Mouse (Mus musculus): Measurements from ENCODE around the gene Slit1. TPM values are rescaled to one million over a fixed set of nuclear protein-coding genes. Genes with fewer than 3 reads are reported as not detected.

The Slit1 gene
- polyA plus RNA-seq, 1 experiment, result 0.34 TPM

DNA sequence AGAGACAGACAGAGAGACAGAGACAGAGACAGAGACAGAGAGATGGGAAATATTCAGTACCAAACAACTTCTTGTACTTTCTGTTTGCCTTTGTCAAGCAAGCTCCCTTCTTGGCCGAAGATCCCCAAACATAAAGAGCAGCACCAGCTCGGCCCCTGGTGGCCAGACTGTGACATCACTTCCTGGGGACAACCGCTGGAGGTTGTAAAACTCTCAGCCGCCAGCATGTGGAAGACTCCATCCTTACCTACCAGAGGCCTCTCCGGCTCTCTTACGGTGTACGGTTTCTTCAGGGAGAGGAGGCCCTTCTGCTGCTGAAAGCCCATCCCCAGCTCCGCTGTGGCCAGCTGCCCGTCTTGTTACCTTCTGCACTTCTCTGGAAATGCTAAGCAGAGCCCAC lies 18.1 kb upstream of the Slit1 start:
- Histone ChIP-seq H3K36me3 (replicated peaks; ENCODE audit: low read length) (peaks cover 35% of the 10 kb centered on the region), H3K9me3 (no peaks in the 10 kb centered on the region), H3K4me3 (replicated peaks) (no peak overlapping the region), H3K4me1 (peaks cover 16% of the 10 kb centered on the region), H3K27me3 (replicated peaks) (no peaks in the 10 kb centered on the region)
- TF ChIP-seq GATA1 (IDR thresholded peaks at IDR 0.05; ENCODE audit: borderline replicate concordance, low read length) (no peak), FLI1 (IDR thresholded peaks at IDR 0.05; ENCODE audit: low read length) (no peak)

DNA sequence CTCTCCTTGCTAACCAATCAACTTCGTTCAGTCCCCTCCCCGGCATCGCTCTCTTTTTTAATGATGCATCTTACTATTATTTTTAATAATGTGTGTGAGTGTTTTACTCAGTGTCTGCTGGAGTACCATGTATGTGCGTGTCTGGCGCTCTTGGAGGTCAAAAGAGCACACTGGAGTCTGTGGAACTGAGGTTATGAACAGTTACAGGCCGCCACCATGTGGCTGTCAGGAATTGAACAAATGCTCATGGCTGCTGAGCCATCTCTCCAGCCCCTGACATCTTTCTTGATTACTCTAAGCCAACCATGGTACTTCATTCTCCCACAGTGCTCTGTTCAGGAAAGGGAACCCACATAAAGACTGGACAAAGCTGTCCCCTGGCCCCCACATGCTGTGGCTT lies 16.3 kb upstream of the Slit1 start:
- Histone ChIP-seq H3K27me3 (replicated peaks) (peaks cover 16% of the 10 kb centered on the region), H3K4me1 (peaks cover 16% of the 10 kb centered on the region), H3K9me3 (no peaks in the 10 kb centered on the region), H3K4me3 (replicated peaks) (no peak overlapping the region), H3K36me3 (replicated peaks; ENCODE audit: low read length) (peaks cover 22% of the 10 kb centered on the region)
- TF ChIP-seq FLI1 (IDR thresholded peaks at IDR 0.05; ENCODE audit: low read length), result no peak
- no peak for TF ChIP-seq GATA1 (IDR thresholded peaks at IDR 0.05; ENCODE audit: borderline replicate concordance, low read length)

DNA sequence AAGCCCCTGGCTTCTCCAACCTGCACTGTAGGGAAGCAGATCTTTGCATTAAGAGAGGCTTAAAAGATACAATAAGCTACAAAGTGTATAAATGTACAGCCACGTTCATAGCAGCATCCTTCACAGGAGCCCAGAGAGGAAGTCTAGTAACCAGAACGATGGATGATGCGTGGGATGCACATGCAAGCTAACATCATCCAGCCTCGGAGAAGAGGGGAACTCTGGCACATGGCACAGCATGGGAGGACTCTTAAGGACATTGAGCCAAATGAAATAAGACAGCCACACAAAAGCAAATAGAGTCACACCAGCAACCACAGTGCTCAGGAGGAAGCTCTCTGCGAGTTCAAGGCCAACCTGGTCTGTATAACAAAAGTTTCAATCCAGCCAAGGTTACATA lies 15.8 kb upstream of the Slit1 start:
- Histone ChIP-seq H3K9me3 (no peaks in the 10 kb centered on the region), H3K4me1 (peaks cover 14% of the 10 kb centered on the region), H3K36me3 (replicated peaks; ENCODE audit: low read length) (peaks cover 17% of the 10 kb centered on the region), H3K27me3 (replicated peaks) (peaks cover 19% of the 10 kb centered on the region), H3K4me3 (replicated peaks) (no peak overlapping the region)
- TF ChIP-seq FLI1 (IDR thresholded peaks at IDR 0.05; ENCODE audit: low read length), result no peak
- TF ChIP-seq GATA1 (IDR thresholded peaks at IDR 0.05; ENCODE audit: borderline replicate concordance, low read length), result no peak

DNA sequence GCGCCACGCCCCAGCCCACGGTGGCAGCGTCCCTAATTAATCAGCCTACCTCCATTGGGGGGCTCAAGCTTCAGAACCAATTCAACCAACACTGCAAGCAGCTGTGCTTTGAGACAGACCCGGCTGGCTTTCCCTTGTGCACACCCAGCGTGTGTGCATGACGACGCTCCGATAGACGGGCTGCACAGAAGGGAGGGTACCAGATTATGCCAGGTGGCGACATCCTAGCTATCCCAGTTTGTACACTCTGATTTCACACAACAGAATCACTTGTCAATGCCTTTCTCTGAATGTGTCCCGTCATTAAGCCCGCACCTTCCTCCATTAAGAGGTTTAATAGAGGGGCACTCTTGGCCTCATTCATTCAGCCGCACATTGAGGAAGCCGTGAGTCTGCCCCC lies 11.3 kb upstream of the Slit1 start:
- Histone ChIP-seq H3K27me3 (replicated peaks) (peaks cover 55% of the 10 kb centered on the region), H3K4me1 (no peaks in the 10 kb centered on the region), H3K36me3 (replicated peaks; ENCODE audit: low read length) (peaks cover 2% of the 10 kb centered on the region), H3K9me3 (no peaks in the 10 kb centered on the region), H3K4me3 (replicated peaks) (no peak overlapping the region)
- TF ChIP-seq FLI1 (IDR thresholded peaks at IDR 0.05; ENCODE audit: low read length) (no peak), GATA1 (IDR thresholded peaks at IDR 0.05; ENCODE audit: borderline replicate concordance, low read length) (no peak)

DNA sequence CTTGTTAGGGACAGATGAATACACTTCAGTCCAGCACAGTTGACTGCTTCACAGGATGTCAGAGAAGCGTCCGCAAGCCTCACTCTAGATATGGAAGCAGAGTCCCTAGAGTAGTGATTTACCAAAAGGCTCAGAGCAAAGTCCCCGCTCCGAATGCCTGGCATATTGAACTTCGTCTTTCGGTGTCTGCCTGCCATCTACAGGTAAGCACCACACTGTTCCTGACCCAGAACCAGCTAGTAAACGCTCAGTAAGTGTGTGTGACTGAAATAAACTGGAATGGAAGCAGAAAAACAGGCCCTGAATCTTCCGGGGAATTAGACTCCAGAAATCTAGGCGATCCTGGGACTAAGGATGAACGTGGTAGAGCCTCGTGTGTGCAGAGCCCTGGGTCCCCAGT lies 8.4 kb upstream of the Slit1 start:
- Histone ChIP-seq H3K4me3 (replicated peaks) (no peak overlapping the region), H3K27me3 (replicated peaks) (peaks cover 74% of the 10 kb centered on the region), H3K4me1 (no peaks in the 10 kb centered on the region), H3K36me3 (replicated peaks; ENCODE audit: low read length) (no peaks in the 10 kb centered on the region), H3K9me3 (peaks cover 13% of the 10 kb centered on the region)
- TF ChIP-seq GATA1 (IDR thresholded peaks at IDR 0.05; ENCODE audit: borderline replicate concordance, low read length), result no peak
- TF ChIP-seq FLI1 (IDR thresholded peaks at IDR 0.05; ENCODE audit: low read length), result no peak

DNA sequence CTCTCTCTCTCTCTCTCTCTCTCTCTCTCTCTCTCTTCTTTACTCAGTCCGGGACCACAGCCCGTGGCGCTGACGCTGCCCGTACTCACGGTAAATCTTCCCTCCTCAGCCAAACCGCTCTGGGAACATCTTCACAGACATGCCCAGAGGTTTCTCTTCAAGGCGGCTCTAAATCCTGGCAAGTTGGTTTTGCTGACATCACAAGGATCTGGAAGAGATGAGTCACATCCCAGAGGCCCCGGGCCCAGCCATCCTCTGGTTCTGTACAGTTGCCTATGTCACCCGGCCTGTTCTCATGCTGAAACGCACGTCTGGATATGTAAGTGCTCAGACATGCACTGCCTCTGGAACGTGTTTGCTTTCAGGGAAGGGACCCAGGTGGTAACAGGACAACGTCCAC lies 4.0 kb upstream of the Slit1 start:
- H3K4me3 ChIP-seq (replicated peaks), result no peak overlapping the region
- H3K4me1 ChIP-seq, result peaks cover 8% of the 10 kb centered on the region
- no peaks in the 10 kb centered on the region for H3K36me3 ChIP-seq (replicated peaks; ENCODE audit: low read length)
- TF ChIP-seq GATA1 (IDR thresholded peaks at IDR 0.05; ENCODE audit: borderline replicate concordance, low read length) (no peak), FLI1 (IDR thresholded peaks at IDR 0.05; ENCODE audit: low read length) (no peak)
- H3K27me3 ChIP-seq (replicated peaks), result peaks cover 87% of the 10 kb centered on the region
- peaks cover 13% of the 10 kb centered on the region for H3K9me3 ChIP-seq

DNA sequence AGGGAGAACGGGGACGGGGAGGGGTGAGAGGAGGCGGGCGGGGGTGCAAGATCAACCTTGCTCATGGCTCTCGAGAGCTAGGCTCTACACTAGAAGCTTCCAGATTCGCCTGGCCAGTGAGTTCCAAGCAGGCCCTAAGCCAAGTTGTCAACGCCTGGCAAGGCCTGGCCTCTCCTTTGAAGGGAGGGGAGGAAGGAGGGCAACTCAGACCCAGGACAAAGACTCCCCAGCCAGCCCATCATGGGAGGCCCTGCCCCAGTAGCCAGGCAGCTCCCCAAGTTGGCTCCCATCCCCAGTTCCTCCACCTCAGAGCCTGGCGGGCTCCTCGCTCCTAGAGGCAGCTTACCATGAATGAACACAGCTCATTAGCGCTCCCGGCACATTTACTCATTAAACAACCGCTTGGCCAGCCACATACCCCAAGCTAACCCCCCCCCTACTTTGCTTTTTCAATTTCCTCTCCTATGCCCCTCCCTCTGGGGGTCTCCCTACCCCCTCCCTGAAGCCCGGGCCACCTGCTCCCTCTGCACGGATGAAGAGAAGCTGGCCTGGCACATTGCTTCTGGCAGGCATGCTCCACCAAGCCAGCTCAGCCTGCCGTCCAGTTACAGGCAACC lies 2.6 kb upstream of the Slit1 start:
- Histone ChIP-seq H3K9me3 (peaks cover 13% of the 10 kb centered on the region), H3K4me1 (peaks cover 8% of the 10 kb centered on the region), H3K36me3 (replicated peaks; ENCODE audit: low read length) (no peaks in the 10 kb centered on the region), H3K4me3 (replicated peaks) (no peak overlapping the region), H3K27me3 (replicated peaks) (peaks cover 88% of the 10 kb centered on the region)
- no peak for TF ChIP-seq FLI1 (IDR thresholded peaks at IDR 0.05; ENCODE audit: low read length)
- TF ChIP-seq GATA1 (IDR thresholded peaks at IDR 0.05; ENCODE audit: borderline replicate concordance, low read length), result no peak

DNA sequence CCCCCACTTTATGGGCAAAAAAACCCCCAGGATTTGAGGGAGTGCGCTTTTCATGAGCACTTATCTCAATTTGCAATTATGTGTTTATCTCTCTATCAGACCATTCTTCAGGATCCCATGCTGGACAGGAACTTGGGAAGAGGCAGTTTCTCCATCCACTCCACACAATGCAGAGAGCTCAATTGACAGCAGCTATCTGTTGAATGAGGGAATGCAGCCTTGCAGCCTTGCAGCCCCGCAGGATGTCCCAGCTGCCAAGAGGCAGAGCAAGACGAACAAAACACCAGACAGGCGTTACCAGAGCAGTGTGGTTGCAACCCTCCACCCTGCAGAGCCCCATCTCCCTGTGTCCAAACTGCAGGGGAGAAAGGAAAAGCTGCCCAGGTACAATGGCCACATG lies 4.6 kb downstream of the Slit1 start:
- H3K4me1 ChIP-seq, result peaks cover 16% of the 10 kb centered on the region
- no peaks in the 10 kb centered on the region for H3K9me3 ChIP-seq
- H3K4me3 ChIP-seq (replicated peaks), result no peak overlapping the region
- TF ChIP-seq GATA1 (IDR thresholded peaks at IDR 0.05; ENCODE audit: borderline replicate concordance, low read length), result no peak
- no peak for TF ChIP-seq FLI1 (IDR thresholded peaks at IDR 0.05; ENCODE audit: low read length)
- H3K27me3 ChIP-seq (replicated peaks), result peaks cover 94% of the 10 kb centered on the region
- H3K36me3 ChIP-seq (replicated peaks; ENCODE audit: low read length), result no peaks in the 10 kb centered on the region

DNA sequence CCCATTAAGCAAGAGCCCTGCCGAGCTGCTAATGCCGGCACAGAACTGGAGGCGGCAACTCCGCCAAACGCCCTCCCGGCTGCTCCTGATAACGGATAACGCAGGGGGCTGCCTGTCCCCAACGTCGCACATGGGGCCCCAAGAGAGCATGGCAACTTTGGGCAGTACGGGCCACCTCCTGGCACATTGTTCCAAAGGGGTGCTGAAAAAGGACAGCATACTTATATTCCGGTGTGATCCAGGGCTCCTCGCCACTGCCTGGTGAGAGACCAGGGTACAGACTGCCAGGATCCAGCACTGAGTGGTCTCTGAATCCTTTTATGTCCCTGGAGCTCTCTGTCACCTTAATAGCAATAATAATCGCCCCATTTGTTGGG lies 5.0 kb downstream of the Slit1 start:
- Histone ChIP-seq H3K4me1 (peaks cover 14% of the 10 kb centered on the region), H3K27me3 (replicated peaks) (peaks cover 94% of the 10 kb centered on the region), H3K36me3 (replicated peaks; ENCODE audit: low read length) (no peaks in the 10 kb centered on the region), H3K9me3 (no peaks in the 10 kb centered on the region), H3K4me3 (replicated peaks) (no peak overlapping the region)
- TF ChIP-seq GATA1 (IDR thresholded peaks at IDR 0.05; ENCODE audit: borderline replicate concordance, low read length) (no peak), FLI1 (IDR thresholded peaks at IDR 0.05; ENCODE audit: low read length) (no peak)

DNA sequence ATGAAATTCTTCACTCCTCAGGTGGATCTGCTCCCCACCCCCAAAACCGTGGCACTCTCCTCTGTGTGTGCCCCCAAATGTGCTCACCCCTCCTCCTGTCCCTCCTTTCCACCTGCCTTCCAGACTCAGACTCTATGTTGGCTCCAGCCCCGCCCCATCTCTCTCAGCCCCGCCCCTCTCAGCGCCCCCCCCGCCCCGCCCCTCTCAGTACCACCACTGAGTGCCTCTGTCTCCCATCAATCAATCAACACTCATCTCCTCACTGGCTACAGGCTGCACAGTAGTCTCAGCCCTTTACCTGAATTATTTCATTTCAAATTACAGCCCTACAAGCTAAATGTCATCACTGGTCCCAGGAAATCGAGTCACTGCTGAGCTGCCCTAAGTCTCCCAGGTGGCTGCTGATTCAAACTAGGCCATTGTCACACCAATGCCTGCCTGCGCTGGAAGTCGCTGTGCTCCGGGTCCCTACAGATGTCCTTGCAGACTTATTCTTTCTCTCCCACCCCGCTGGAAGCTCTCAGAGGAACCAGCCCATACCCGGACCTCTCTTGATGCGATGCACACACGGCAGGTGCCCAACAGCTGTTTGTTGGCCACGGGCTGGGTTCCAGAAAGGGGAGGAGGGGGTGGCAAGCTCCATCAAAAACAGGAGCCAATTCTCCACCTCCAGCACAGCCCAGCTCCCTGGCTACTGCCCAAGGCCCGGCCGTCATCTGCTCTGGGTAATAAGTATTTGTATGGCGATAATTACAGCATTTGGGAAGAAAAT lies 5.6 kb downstream of the Slit1 start:
- Histone ChIP-seq H3K4me3 (replicated peaks) (no peak overlapping the region), H3K4me1 (peaks cover 9% of the 10 kb centered on the region), H3K36me3 (replicated peaks; ENCODE audit: low read length) (no peaks in the 10 kb centered on the region), H3K27me3 (replicated peaks) (peaks cover 91% of the 10 kb centered on the region), H3K9me3 (peaks cover under 1% of the 10 kb centered on the region; the same call in 1 of the 2 replicates)
- TF ChIP-seq GATA1 (IDR thresholded peaks at IDR 0.05; ENCODE audit: borderline replicate concordance, low read length) (no peak), FLI1 (IDR thresholded peaks at IDR 0.05; ENCODE audit: low read length) (no peak)

Data from megakaryocyte, embryonic 14.5 days (primary cell).